Mouse (Mus musculus) ES-E14 (cell line): Measurements from ENCODE around the gene Slc44a2.

Experiments used
- CHD2 ChIP-seq: IDR thresholded peaks from 2 replicates; pipeline ENCODE4 v1.6.1; 2014; ENCODE audit warnings: mild to moderate bottlenecking, low read depth, low read length, inconsistent platforms
- HCFC1 ChIP-seq: IDR thresholded peaks from 2 replicates; pipeline ENCODE4 v1.6.1; 2012; ENCODE audit warnings: low read length, inconsistent platforms, borderline replicate concordance; ENCODE audit not compliant: insufficient read depth
- MAFK ChIP-seq: IDR thresholded peaks from 2 replicates; pipeline ENCODE4 v1.6.1; 2014; ENCODE audit warnings: mild to moderate bottlenecking, low read depth, low read length, inconsistent platforms; ENCODE audit not compliant: insufficient read depth
- ZC3H11A ChIP-seq: IDR thresholded peaks from 2 replicates; pipeline ENCODE4 v1.6.1; 2012; ENCODE audit warnings: low read depth, mild to moderate bottlenecking, inconsistent platforms, low read length, borderline replicate concordance
- ZNF384 ChIP-seq: IDR thresholded peaks from 2 replicates; pipeline ENCODE4 v1.6.1; 2012; ENCODE audit warnings: low read depth, low read length, inconsistent platforms

DNA sequence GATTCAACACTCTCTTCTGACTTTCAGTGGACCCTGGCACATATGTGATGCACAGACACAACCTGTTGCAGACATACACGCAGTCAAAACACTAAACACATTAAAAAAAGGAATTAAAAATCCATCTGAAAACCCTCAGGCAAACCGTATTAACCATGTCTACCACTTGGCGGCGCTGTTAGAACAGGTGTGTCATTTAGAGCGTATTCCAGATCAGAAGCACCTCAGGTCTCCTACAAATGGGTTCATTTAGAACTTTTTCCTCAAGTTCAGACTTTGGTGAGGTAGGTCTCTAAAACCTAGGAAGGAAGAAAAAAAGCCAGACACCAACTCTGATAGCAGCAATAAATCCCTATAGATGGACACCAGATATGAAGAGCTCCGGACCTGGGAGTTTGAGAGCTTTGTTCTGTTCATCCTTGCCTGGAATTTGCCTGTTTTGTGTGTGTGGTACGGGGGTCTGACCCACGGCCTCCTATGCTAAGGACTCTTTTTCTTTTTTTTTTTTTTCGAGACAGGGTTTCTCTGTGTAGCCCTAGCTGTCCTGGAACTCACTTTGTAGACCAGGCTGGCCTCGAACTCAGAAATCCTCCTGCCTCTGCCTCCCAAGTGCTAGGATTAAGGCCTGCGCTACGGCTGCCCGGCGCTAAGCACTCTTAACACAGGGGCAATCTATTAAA is 46.2 kb downstream of the Slc44a2 start:
- TF ChIP-seq MAFK (no peak), HCFC1 (no peak), ZNF384 (no peak), ZC3H11A (no peak; the same call in 1 of the 2 replicates), CHD2 (no peak)
